Mouse (Mus musculus): ENCODE measurements around the gene Notch1. TPM values are rescaled to one million over a fixed set of nuclear protein-coding genes. Genes with fewer than 3 reads are reported as not detected.
A peak's percentile ranks its signal among the peaks of the same experiment; 100 is the strongest.

Gene Notch1
- polyA plus RNA-seq, 1 experiment from 2014 or later: 26.0 TPM

GRCm38 (mm10) chr2:26547481-26547880, 31.0 kb upstream of the Notch1 start:
- ATAC-seq (ENCODE audit: insufficient number of reproducible peaks, low FRiP score, low TSS enrichment, low read depth): 0 out of 2 replicates have a peak, but pooled peaks have one; percentile 25
- Histone ChIP-seq H3K9ac (no peak overlapping the region), H3K36me3 (no peaks in the 10 kb centered on the region), H3K27ac (replicated peaks) (peak overlapping the region; percentile 78), H3K9me3 (replicated peaks) (no peaks in the 10 kb centered on the region), H3K4me3 (replicated peaks) (no peak overlapping the region), H3K27me3 (no peaks in the 10 kb centered on the region), H3K4me1 (peaks cover 50% of the 10 kb centered on the region), H3K4me2 (replicated peaks) (no peak overlapping the region)
- WGBS: 18% methylated on average over 2 of the region's 2 CpGs

- no peak overlapping the region for H3K4me3 ChIP-seq (replicated peaks)
- H3K27ac ChIP-seq (replicated peaks): no peak overlapping the region
- WGBS: 65% methylated on average over 3 of the region's 3 CpGs
- no peak overlapping the region for H3K4me2 ChIP-seq (replicated peaks)
- peaks cover 42% of the 10 kb centered on the region for H3K4me1 ChIP-seq
- H3K9me3 ChIP-seq (replicated peaks): no peaks in the 10 kb centered on the region
- no peak for ATAC-seq (ENCODE audit: insufficient number of reproducible peaks, low FRiP score, low TSS enrichment, low read depth)
- no peak overlapping the region for H3K9ac ChIP-seq
- H3K27me3 ChIP-seq: no peaks in the 10 kb centered on the region
- no peaks in the 10 kb centered on the region for H3K36me3 ChIP-seq
Observed at GRCm38 (mm10) chr2:26544265-26544664, 27.8 kb upstream of the Notch1 start.

GRCm38 (mm10) chr2:26543768-26544167, 27.3 kb upstream of the Notch1 start:
- H3K4me1 ChIP-seq: peaks cover 41% of the 10 kb centered on the region
- no peaks in the 10 kb centered on the region for H3K36me3 ChIP-seq
- 80% methylated on average over 8 of the region's 8 CpGs for WGBS
- no peaks in the 10 kb centered on the region for H3K9me3 ChIP-seq (replicated peaks)
- H3K27me3 ChIP-seq: no peaks in the 10 kb centered on the region
- no peak overlapping the region for H3K4me2 ChIP-seq (replicated peaks)
- no peak overlapping the region for H3K9ac ChIP-seq
- no peak overlapping the region for H3K4me3 ChIP-seq (replicated peaks)
- no peak for ATAC-seq (ENCODE audit: insufficient number of reproducible peaks, low FRiP score, low TSS enrichment, low read depth)
- no peak overlapping the region for H3K27ac ChIP-seq (replicated peaks)

- no peak for ATAC-seq (ENCODE audit: insufficient number of reproducible peaks, low FRiP score, low TSS enrichment, low read depth)
Observed at GRCm38 (mm10) chr2:26543155-26543554, 26.7 kb upstream of the Notch1 start.

GRCm38 (mm10) chr2:26541258-26541910, 24.9 kb upstream of the Notch1 start:
- Histone ChIP-seq H3K27me3 (no peaks in the 10 kb centered on the region), H3K27ac (replicated peaks) (peak overlapping the region; percentile 55), H3K4me1 (peaks cover 27% of the 10 kb centered on the region), H3K9me3 (replicated peaks) (no peaks in the 10 kb centered on the region), H3K36me3 (no peaks in the 10 kb centered on the region), H3K4me2 (replicated peaks) (no peak overlapping the region), H3K9ac (no peak overlapping the region), H3K4me3 (replicated peaks) (no peak overlapping the region)
- WGBS: 35% methylated on average over 9 of the region's 9 CpGs
- 0 out of 2 replicates have a peak, but pooled peaks have one; percentile 39 for ATAC-seq (ENCODE audit: insufficient number of reproducible peaks, low FRiP score, low TSS enrichment, low read depth)

More at GRCm38 (mm10) chr2:26543155-26543554, 26.7 kb upstream of the Notch1 start:
- Histone ChIP-seq H3K4me1 (peaks cover 38% of the 10 kb centered on the region), H3K9me3 (replicated peaks) (no peaks in the 10 kb centered on the region), H3K27ac (replicated peaks) (no peak overlapping the region), H3K4me2 (replicated peaks) (no peak overlapping the region), H3K36me3 (no peaks in the 10 kb centered on the region), H3K4me3 (replicated peaks) (no peak overlapping the region), H3K9ac (no peak overlapping the region), H3K27me3 (no peaks in the 10 kb centered on the region)
- 63% methylated on average over 4 of the region's 4 CpGs for WGBS

- no peaks in the 10 kb centered on the region for H3K27me3 ChIP-seq
- H3K4me1 ChIP-seq: peaks cover 27% of the 10 kb centered on the region
- H3K4me3 ChIP-seq (replicated peaks): no peak overlapping the region
- ATAC-seq (ENCODE audit: insufficient number of reproducible peaks, low FRiP score, low TSS enrichment, low read depth): no peak
- peak overlapping the region; percentile 68; the same call in 1 of the 2 replicates for H3K27ac ChIP-seq (replicated peaks)
- no peaks in the 10 kb centered on the region for H3K36me3 ChIP-seq
- H3K4me2 ChIP-seq (replicated peaks): no peak overlapping the region
- H3K9ac ChIP-seq: no peak overlapping the region
- H3K9me3 ChIP-seq (replicated peaks): no peaks in the 10 kb centered on the region
- WGBS: 30% methylated on average over 7 of the region's 7 CpGs
Observed at GRCm38 (mm10) chr2:26540721-26541120, 24.3 kb upstream of the Notch1 start.

- Histone ChIP-seq H3K36me3 (no peaks in the 10 kb centered on the region), H3K27ac (replicated peaks) (peak overlapping the region; percentile 34; the same call in 1 of the 2 replicates), H3K9me3 (replicated peaks) (no peaks in the 10 kb centered on the region), H3K27me3 (no peaks in the 10 kb centered on the region), H3K4me3 (replicated peaks) (no peak overlapping the region), H3K4me1 (peaks cover 27% of the 10 kb centered on the region), H3K4me2 (replicated peaks) (no peak overlapping the region), H3K9ac (no peak overlapping the region)
- WGBS: 46% methylated on average over 2 of the region's 2 CpGs
- ATAC-seq (ENCODE audit: insufficient number of reproducible peaks, low FRiP score, low TSS enrichment, low read depth): no peak
Observed at GRCm38 (mm10) chr2:26539516-26539915, 23.1 kb upstream of the Notch1 start.

- H3K4me1 ChIP-seq: peaks cover 17% of the 10 kb centered on the region
- no peaks in the 10 kb centered on the region for H3K9me3 ChIP-seq (replicated peaks)
- ATAC-seq (ENCODE audit: insufficient number of reproducible peaks, low FRiP score, low TSS enrichment, low read depth): peak; percentile 8; the same call in 1 of the 2 replicates
- H3K4me3 ChIP-seq (replicated peaks): no peak overlapping the region
- H3K27ac ChIP-seq (replicated peaks): no peak overlapping the region
- no peak overlapping the region for H3K4me2 ChIP-seq (replicated peaks)
- H3K27me3 ChIP-seq: no peaks in the 10 kb centered on the region
- H3K9ac ChIP-seq: no peak overlapping the region
- no peaks in the 10 kb centered on the region for H3K36me3 ChIP-seq
- WGBS: 52% methylated on average over 4 of the region's 4 CpGs
Observed at GRCm38 (mm10) chr2:26535517-26536045, 19.1 kb upstream of the Notch1 start.

GRCm38 (mm10) chr2:26534616-26535015, 18.2 kb upstream of the Notch1 start:
- H3K36me3 ChIP-seq: no peaks in the 10 kb centered on the region
- peaks cover 11% of the 10 kb centered on the region; the same call in 1 of the 2 replicates for H3K4me1 ChIP-seq
- H3K27me3 ChIP-seq: no peaks in the 10 kb centered on the region
- H3K4me2 ChIP-seq (replicated peaks): no peak overlapping the region
- H3K9me3 ChIP-seq (replicated peaks): no peaks in the 10 kb centered on the region
- WGBS: 50% methylated on average over 2 of the region's 2 CpGs
- H3K9ac ChIP-seq: no peak overlapping the region
- no peak for ATAC-seq (ENCODE audit: insufficient number of reproducible peaks, low FRiP score, low TSS enrichment, low read depth)
- no peak overlapping the region for H3K4me3 ChIP-seq (replicated peaks)
- no peak overlapping the region for H3K27ac ChIP-seq (replicated peaks)

GRCm38 (mm10) chr2:26534161-26534560, 17.7 kb upstream of the Notch1 start:
- H3K4me1 ChIP-seq: peaks cover 9% of the 10 kb centered on the region; the same call in 1 of the 2 replicates
- no peaks in the 10 kb centered on the region for H3K27me3 ChIP-seq
- H3K9me3 ChIP-seq (replicated peaks): no peaks in the 10 kb centered on the region
- no peak for ATAC-seq (ENCODE audit: insufficient number of reproducible peaks, low FRiP score, low TSS enrichment, low read depth)
- no peaks in the 10 kb centered on the region for H3K36me3 ChIP-seq
- no peak overlapping the region for H3K27ac ChIP-seq (replicated peaks)
- WGBS: 69% methylated on average over 3 of the region's 3 CpGs
- H3K4me3 ChIP-seq (replicated peaks): no peak overlapping the region
- no peak overlapping the region for H3K9ac ChIP-seq
- no peak overlapping the region for H3K4me2 ChIP-seq (replicated peaks)

- Histone ChIP-seq H3K9ac (no peak overlapping the region; the same call in 1 of the 2 replicates), H3K36me3 (no peaks in the 10 kb centered on the region), H3K4me2 (replicated peaks) (no peak overlapping the region), H3K4me3 (replicated peaks) (no peak overlapping the region), H3K4me1 (peaks cover 9% of the 10 kb centered on the region), H3K27ac (replicated peaks) (no peak overlapping the region), H3K9me3 (replicated peaks) (no peaks in the 10 kb centered on the region), H3K27me3 (no peaks in the 10 kb centered on the region)
- 32% methylated on average over 5 of the region's 5 CpGs for WGBS
- ATAC-seq (ENCODE audit: insufficient number of reproducible peaks, low FRiP score, low TSS enrichment, low read depth): no peak
Observed at GRCm38 (mm10) chr2:26533249-26533648, 16.8 kb upstream of the Notch1 start.

GRCm38 (mm10) chr2:26531829-26532228, 15.4 kb upstream of the Notch1 start:
- no peaks in the 10 kb centered on the region for H3K36me3 ChIP-seq
- no peak for ATAC-seq (ENCODE audit: insufficient number of reproducible peaks, low FRiP score, low TSS enrichment, low read depth)
- H3K27ac ChIP-seq (replicated peaks): no peak overlapping the region
- H3K4me1 ChIP-seq: peaks cover 20% of the 10 kb centered on the region
- 83% methylated on average over 6 of the region's 6 CpGs for WGBS
- no peak overlapping the region for H3K4me3 ChIP-seq (replicated peaks)
- no peak overlapping the region for H3K4me2 ChIP-seq (replicated peaks)
- no peak overlapping the region for H3K9ac ChIP-seq
- no peaks in the 10 kb centered on the region for H3K9me3 ChIP-seq (replicated peaks)
- no peaks in the 10 kb centered on the region for H3K27me3 ChIP-seq
